Mouse (Mus musculus) embryo, embryonic 9.5 days (tissue): ENCODE measurements around the gene Alms1.
A peak's percentile ranks its signal among the peaks of the same experiment; 100 is the strongest.
"Not testable (repeated sequence)": the region's sequence is repeated elsewhere in the genome, so short reads cannot be mapped to it uniquely, and the experiment has no call there.

ENCODE experiments used
- DNase-seq: peaks from one replicate; pipeline ENCODE4 v3.0.0-alpha.2; 2017; ENCODE audit errors: extremely low spot score

The Alms1 gene

GRCm38 (mm10) chr6:85587396-85588143 is at the start of gene Alms1:
Alms1 (plus strand) TSS chr6:85587531.
- peak; percentile 97 for DNase-seq

DNA sequence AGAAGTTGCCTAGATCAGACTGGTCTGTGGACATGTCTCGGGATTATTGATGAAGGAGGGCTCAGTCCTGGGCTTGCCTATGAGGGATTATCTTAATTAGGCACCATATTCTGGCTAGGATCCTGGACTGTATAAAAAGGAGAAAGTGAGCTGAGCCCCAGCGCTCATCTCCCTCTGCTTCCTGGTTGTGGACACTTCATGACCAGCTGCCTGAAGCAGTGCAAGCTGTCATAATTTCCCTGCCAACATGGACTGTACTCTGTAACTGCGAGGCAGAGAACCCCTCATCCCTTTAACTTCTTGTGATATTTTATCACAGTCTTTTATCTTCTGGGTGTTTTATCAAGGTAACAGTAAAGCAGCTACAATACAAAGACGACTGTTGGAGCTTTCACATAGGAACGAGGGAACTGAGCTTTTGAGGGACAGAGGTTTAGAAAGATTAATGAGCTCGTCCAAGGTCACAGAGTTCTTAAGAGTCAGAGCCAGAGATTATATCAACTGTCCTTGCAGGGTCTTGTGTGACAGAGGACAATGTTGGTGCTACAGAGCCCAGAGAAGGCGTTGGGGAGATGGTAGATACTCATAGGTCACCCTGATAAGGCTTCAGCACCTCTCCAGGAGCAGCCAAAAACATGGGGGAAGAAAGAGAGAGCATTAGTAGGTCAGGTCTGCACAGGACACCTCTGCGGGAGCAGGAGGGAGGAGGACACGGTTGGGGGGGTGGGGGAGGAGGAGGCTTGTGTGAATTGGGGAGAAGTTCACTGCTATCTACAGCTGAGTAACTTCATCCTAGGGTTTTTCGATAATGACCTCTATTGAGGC is 43.8 kb upstream of the Alms1 start:
- no peak for DNase-seq

GRCm38 (mm10) chr6:85544251-85544881 is 43.0 kb upstream of the Alms1 start:
- no peak for DNase-seq

- DNase-seq, result no peak
These were observed 39.7 kb upstream of the Alms1 start for GRCm38 (mm10) chr6:85547642-85548041.

DNA sequence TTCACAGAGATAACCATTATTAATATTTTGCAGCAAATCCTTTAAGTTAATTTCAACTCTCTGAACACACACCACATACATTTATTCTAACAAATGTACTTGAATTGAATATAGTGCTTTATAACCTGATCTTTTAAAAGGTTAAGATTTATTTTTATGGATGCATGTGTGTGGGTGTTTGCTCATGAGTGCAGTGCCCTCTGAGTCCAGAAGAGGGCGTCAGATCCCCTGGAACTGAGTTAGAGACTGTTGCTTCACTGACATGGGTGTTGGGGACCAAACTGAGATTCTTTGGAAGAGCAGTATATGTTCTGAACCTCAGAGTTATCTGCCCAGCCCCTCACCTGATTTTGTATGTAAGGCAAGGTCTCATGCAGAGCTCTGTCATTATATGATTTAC is 25.0 kb upstream of the Alms1 start:
- DNase-seq, result no peak

- DNase-seq, result no peak
These were observed 14.5 kb upstream of the Alms1 start for GRCm38 (mm10) chr6:85572816-85573215.

DNA sequence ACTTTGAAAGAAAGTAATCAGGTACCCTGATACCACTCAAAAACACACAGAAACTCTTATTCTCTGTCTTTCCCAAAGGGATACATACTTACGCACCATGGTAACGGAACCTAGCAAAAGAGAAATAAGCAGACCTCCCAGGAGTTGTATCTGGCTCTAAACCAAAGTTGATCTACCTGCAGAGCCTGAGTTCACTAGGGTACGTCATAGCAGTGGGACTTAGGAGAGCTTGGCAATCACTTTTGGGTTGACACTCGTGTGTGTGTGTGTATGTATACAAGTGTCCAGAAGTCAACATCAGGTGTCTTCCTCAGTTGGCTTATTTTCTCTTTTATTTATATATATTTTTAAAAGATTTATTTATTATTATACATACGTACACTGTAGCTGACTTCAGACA is 5.6 kb upstream of the Alms1 start:
- no peak for DNase-seq

- DNase-seq, result no peak
These were observed 2.7 kb upstream of the Alms1 start for GRCm38 (mm10) chr6:85584612-85585011.

DNA sequence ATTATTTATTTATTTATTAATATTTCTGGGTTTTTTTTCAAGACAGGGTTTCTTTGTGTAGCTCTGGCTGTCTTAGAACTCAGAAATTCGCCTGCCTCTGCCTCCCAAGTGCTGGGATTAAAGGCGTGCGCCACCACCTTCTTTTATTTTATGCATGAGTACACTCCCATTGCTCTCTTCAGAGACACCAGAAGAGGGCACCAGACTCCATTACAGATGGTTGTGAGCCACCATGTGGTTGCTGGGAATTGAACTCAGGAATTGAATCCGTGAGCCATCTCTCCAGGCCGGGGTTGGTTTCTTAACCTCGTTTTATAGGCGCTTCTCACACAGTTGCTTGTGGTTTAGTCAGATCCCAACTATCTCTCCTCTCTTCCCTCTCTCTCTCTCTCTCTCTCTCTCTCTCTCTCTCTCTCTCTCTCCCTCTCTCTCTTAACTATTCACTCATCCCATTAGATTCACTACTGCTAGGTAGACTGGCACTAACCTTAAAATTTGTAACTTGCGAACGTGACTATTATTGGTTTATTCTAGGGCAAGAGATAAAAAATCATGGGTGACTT is 445 bp upstream of the Alms1 start:
- no peak for DNase-seq

- no peak for DNase-seq
These were observed 833 bp downstream of the Alms1 start for GRCm38 (mm10) chr6:85588164-85588563.

- no peak for DNase-seq
These were observed 1.2 kb downstream of the Alms1 start for GRCm38 (mm10) chr6:85588568-85588967.

GRCm38 (mm10) chr6:85590116-85590515 is 2.8 kb downstream of the Alms1 start:
- no peak for DNase-seq

- no peak for DNase-seq
These were observed 12.0 kb downstream of the Alms1 start for GRCm38 (mm10) chr6:85599310-85599709.

DNA sequence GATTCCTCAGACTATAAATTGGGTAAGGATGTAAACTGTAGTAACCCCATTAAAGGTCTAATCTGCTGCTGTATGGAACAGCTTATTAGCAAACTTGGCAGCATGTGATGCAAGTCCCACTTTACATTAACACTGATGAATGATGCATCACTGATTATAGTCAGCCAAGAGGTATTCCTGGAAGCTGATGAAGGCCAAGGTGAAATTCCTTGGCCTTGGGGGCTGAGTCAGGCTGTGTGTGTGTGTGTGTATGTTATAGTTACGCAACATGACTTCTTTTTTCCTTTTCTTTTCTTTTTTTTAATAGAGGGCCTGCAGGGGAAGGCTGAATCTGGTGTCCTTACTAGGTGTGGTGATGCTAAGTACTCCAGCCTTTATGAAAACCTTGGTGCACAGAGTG is 23.2 kb downstream of the Alms1 start:
- no peak for DNase-seq

DNA sequence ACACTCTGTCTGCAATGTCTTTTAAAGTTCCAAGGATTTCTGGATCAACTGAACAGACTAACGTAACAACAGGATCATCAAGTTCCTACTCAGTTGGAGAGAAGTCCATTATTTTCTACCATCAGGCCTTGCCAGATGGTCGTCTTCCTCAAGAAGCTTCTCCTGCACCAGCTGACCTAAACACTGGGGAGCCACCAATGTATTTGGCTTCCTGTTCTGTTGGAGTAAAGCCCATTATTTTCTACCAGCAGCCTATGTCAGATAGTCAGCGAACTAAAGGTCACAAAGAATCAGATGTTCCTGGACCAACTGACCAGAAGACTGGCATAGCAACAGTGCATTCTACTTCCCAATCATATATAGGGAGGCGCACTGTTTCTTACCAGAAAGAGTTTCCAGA is 33.5 kb downstream of the Alms1 start:
- DNase-seq, result no peak

- no peak for DNase-seq
These were observed 34.3 kb downstream of the Alms1 start for GRCm38 (mm10) chr6:85621600-85621999.

DNA sequence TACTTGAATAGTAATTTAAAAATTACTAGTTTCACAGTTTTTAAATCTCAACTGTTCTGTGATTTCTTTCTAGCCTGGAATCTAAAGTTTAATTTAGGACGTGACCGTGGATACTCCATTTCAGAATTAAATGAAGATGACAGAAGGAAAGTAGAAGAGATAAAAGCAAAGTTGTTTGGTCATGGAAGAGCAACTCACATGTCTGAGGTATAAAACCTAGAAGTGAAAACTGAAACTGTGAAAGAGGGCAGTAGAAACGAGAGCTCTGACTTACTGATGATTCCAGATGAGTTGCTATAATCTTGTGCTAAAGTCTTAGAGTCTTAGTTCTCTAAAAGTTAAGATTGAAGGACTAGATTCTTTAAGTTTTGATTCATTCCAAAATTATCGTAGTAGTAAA is 37.2 kb downstream of the Alms1 start:
- no peak for DNase-seq

- no peak for DNase-seq
These were observed 45.8 kb downstream of the Alms1 start for GRCm38 (mm10) chr6:85633165-85633564.

DNA sequence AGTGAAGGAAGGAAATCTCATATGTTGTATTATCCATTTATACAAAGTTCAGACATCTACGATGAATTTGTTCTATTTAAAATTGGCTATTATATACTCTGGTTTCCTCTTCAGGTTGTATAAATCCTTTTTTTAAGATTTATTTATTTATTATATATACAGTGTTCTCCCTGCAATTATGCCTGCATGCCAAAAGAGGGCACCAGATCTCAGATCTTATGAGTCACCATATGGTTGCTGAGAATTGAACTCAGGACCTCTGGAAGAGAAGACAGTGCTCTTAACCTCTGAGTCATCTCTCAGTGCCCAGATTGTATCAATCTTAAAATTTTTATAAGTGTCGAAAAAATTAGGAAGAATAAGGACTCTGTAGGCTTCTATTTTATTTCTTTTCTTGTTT is 65.9 kb downstream of the Alms1 start:
- no peak for DNase-seq

- not testable (repeated sequence) for DNase-seq
These were observed 114.6 kb downstream of the Alms1 start for GRCm38 (mm10) chr6:85701943-85702342.

DNA sequence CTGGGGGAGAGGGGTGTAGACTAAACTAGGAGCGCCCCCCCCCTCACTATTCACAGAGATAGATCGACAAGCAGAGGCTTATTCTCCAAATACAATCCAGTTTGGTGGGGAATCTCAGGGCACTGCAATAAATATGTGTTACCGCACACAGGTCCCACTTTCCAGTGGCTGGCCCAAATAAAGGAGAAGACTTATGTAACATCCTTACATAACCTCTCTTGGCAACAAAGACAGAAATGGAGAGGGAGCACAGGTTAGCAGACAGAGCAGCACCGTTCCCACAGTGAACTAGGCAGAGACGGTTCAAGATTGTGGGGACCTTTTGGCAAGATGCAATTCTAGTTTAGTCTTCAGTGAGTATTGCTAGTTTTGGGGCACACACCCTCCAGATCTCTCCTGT is 121.9 kb downstream of the Alms1 start:
- DNase-seq, result not testable (repeated sequence)

- not testable (repeated sequence) for DNase-seq
These were observed 122.3 kb downstream of the Alms1 start for GRCm38 (mm10) chr6:85709607-85710006.
